Mouse (Mus musculus): ENCODE data around the gene Fam126b. TPM values are rescaled to one million over a fixed set of nuclear protein-coding genes. Genes with fewer than 3 reads are reported as not detected.
"Not testable (repeated sequence)": the region's sequence is repeated elsewhere in the genome, so short reads cannot be mapped to it uniquely, and the experiment has no call there.

Gene Fam126b
- polyA plus RNA-seq, 1 experiment = 0.76 TPM

DNA sequence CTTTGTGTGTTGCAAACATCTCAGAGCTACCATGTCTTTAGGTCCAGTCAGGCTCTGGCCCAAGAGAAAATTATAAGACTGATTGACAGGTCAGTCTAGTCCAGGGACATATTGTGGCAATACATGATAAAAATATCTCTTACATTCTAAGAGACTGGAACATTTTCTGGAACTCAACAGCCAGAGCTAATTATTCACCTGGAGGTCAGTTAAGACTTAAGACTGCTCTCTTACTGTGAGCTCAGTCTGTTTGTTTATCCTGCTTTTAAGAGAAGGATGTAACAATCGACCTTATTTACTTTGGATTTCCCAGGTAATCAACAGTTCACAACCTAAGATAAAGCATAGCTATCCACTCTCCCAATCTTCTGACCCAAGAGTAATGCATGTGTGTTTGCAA is 24.5 kb upstream of the Fam126b start:
- H3K79me3 ChIP-seq (ENCODE audit: low read depth) = no peaks in the 10 kb centered on the region
- no peak overlapping the region for H3K4me3 ChIP-seq (ENCODE audit: insufficient read depth, poor library complexity, severe bottlenecking)
- no peak overlapping the region for H3ac ChIP-seq (ENCODE audit: control insufficient read depth, insufficient read length, low read depth)
- H3K36me3 ChIP-seq (ENCODE audit: control insufficient read depth, insufficient read depth) = no peaks in the 10 kb centered on the region
- TF ChIP-seq FOSL1 (IDR thresholded peaks at IDR 0.05; ENCODE audit: insufficient read depth, low read length, poor library complexity, severe bottlenecking) (no peak), MYOD1 (IDR thresholded peaks at IDR 0.05; ENCODE audit: control insufficient read depth, insufficient read length, low read depth) (no peak), CEBPB (IDR thresholded peaks at IDR 0.05; ENCODE audit: low read depth) (no peak), CTCF (IDR thresholded peaks at IDR 0.05; ENCODE audit: control insufficient read depth, insufficient read depth, insufficient read length) (no peak), MYOG (IDR thresholded peaks at IDR 0.05; ENCODE audit: control insufficient read depth, extremely low read depth, insufficient read length) (no peak), MAX (IDR thresholded peaks at IDR 0.05) (no peak)
- H3K27me3 ChIP-seq (ENCODE audit: control insufficient read depth, insufficient read depth, insufficient read length) = no peaks in the 10 kb centered on the region
- H3K79me2 ChIP-seq (ENCODE audit: control insufficient read depth, insufficient read depth) = no peaks in the 10 kb centered on the region

DNA sequence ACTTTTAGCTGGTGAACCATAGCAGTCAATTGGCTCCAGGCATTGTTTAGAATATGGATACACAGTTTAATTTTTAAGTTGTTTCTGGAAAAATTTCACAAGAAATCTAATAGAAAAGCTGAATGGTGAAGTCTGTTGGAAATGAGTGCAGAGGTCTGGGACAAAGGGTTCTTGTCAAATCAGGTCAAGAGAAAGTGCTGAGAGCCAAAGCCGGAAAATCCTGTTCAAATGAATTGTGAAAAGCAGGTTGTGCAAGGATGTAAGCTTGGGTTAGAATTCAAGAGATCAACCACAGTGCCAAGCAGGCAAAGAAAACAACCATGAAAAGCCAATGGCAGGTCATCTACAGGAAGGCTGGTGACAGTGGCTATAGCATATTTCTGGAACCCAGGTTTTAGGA is 24.0 kb upstream of the Fam126b start:
- Histone ChIP-seq H3K4me3 (ENCODE audit: insufficient read depth, poor library complexity, severe bottlenecking) (no peak overlapping the region), H3K79me2 (ENCODE audit: control insufficient read depth, insufficient read depth) (no peaks in the 10 kb centered on the region), H3K27me3 (ENCODE audit: control insufficient read depth, insufficient read depth, insufficient read length) (no peaks in the 10 kb centered on the region), H3K36me3 (ENCODE audit: control insufficient read depth, insufficient read depth) (no peaks in the 10 kb centered on the region), H3ac (ENCODE audit: control insufficient read depth, insufficient read length, low read depth) (no peak overlapping the region), H3K79me3 (ENCODE audit: low read depth) (no peaks in the 10 kb centered on the region)
- no peak for TF ChIP-seq FOSL1 (IDR thresholded peaks at IDR 0.05; ENCODE audit: insufficient read depth, low read length, poor library complexity, severe bottlenecking)
- TF ChIP-seq USF1 (IDR thresholded peaks at IDR 0.05; ENCODE audit: low read depth) = no peak
- TF ChIP-seq CEBPB (IDR thresholded peaks at IDR 0.05; ENCODE audit: low read depth) = no peak
- TF ChIP-seq CTCF (IDR thresholded peaks at IDR 0.05; ENCODE audit: control insufficient read depth, insufficient read depth, insufficient read length) = no peak
- no peak for TF ChIP-seq MYOD1 (IDR thresholded peaks at IDR 0.05; ENCODE audit: control insufficient read depth, insufficient read length, low read depth)
- TF ChIP-seq MAX (IDR thresholded peaks at IDR 0.05) = no peak
- no peak for TF ChIP-seq MYOG (IDR thresholded peaks at IDR 0.05; ENCODE audit: control insufficient read depth, extremely low read depth, insufficient read length)

DNA sequence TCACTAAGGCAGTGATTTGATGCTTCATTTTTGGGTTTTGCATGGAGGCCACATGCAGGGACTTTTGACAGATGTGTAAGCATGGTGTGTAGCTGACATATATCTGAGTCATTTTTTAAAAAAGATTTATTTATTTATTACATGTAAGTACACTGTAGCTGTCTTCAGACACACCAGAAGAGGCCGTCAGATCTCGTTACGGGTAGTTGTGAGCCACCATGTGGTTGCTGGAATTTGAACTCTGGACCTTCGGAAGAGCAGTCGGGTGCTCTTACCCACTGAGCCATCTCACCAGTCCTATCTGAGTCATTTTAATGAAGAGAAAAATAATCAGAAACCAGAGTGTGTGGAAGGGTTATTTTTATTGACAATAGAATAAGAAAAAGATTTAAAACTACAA is 23.5 kb upstream of the Fam126b start:
- not testable (repeated sequence) for H3K36me3 ChIP-seq (ENCODE audit: control insufficient read depth, insufficient read depth); H3K4me3 ChIP-seq (ENCODE audit: insufficient read depth, poor library complexity, severe bottlenecking); H3K79me2 ChIP-seq (ENCODE audit: control insufficient read depth, insufficient read depth); H3ac ChIP-seq (ENCODE audit: control insufficient read depth, insufficient read length, low read depth); H3K27me3 ChIP-seq (ENCODE audit: control insufficient read depth, insufficient read depth, insufficient read length); H3K79me3 ChIP-seq (ENCODE audit: low read depth)
- peak; percentile 17 for TF ChIP-seq MYOD1 (IDR thresholded peaks at IDR 0.05; ENCODE audit: control insufficient read depth, insufficient read length, low read depth)

DNA sequence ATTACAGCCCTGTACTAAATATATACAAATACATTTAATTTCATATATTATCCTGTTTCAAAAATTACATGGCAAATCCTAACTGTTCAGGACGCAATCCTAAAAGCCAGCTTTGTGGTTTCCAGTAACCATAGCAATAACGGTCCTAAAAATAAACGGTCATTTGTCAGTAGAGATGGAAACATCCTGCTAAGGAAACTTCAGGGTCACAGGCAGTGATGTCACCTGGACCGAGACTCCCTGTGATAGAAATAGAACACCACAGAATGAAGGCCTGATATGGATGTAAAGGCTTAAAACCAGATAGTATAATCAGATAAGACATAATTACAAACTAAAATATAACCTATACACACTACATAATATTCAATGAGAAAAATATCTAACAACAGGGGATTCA is 17.6 kb upstream of the Fam126b start:
- Histone ChIP-seq H3ac (ENCODE audit: control insufficient read depth, insufficient read length, low read depth) (no peak overlapping the region), H3K4me3 (ENCODE audit: insufficient read depth, poor library complexity, severe bottlenecking) (no peak overlapping the region), H3K79me2 (ENCODE audit: control insufficient read depth, insufficient read depth) (no peaks in the 10 kb centered on the region), H3K79me3 (ENCODE audit: low read depth) (no peaks in the 10 kb centered on the region), H3K36me3 (ENCODE audit: control insufficient read depth, insufficient read depth) (no peaks in the 10 kb centered on the region), H3K27me3 (ENCODE audit: control insufficient read depth, insufficient read depth, insufficient read length) (no peaks in the 10 kb centered on the region)
- TF ChIP-seq MYOG (IDR thresholded peaks at IDR 0.05; ENCODE audit: control insufficient read depth, extremely low read depth, insufficient read length) (no peak), CEBPB (IDR thresholded peaks at IDR 0.05; ENCODE audit: low read depth) (no peak), FOSL1 (IDR thresholded peaks at IDR 0.05; ENCODE audit: insufficient read depth, low read length, poor library complexity, severe bottlenecking) (no peak), CTCF (IDR thresholded peaks at IDR 0.05; ENCODE audit: control insufficient read depth, insufficient read depth, insufficient read length) (no peak), MYOD1 (IDR thresholded peaks at IDR 0.05; ENCODE audit: control insufficient read depth, insufficient read length, low read depth) (no peak), USF1 (IDR thresholded peaks at IDR 0.05; ENCODE audit: low read depth) (no peak), MAX (IDR thresholded peaks at IDR 0.05) (no peak)

DNA sequence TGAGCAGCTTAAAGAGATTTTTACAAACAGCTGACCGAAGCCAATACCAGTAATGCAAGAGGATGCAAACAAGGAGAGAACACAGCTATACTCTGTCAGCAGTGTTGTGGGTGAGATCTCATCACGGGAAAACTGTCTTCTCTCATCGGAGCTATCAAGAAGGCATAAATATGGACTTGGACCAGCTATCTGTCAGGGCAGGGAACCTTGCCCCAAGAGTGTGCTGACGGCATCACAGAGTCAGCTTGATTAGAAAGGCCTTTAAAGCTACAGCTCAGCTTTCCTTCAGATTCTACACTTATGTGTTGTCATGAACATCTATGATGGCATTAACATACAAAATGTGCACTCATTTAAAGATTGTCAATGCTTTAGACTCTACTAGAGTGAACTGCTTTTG is 16.6 kb upstream of the Fam126b start:
- no peak overlapping the region for H3ac ChIP-seq (ENCODE audit: control insufficient read depth, insufficient read length, low read depth)
- H3K79me3 ChIP-seq (ENCODE audit: low read depth) = no peaks in the 10 kb centered on the region
- H3K36me3 ChIP-seq (ENCODE audit: control insufficient read depth, insufficient read depth) = no peaks in the 10 kb centered on the region
- H3K4me3 ChIP-seq (ENCODE audit: insufficient read depth, poor library complexity, severe bottlenecking) = no peak overlapping the region
- no peak for TF ChIP-seq MAX (IDR thresholded peaks at IDR 0.05)
- TF ChIP-seq MYOD1 (IDR thresholded peaks at IDR 0.05; ENCODE audit: control insufficient read depth, insufficient read length, low read depth) = no peak
- no peak for TF ChIP-seq MYOG (IDR thresholded peaks at IDR 0.05; ENCODE audit: control insufficient read depth, extremely low read depth, insufficient read length)
- no peaks in the 10 kb centered on the region for H3K27me3 ChIP-seq (ENCODE audit: control insufficient read depth, insufficient read depth, insufficient read length)
- no peaks in the 10 kb centered on the region for H3K79me2 ChIP-seq (ENCODE audit: control insufficient read depth, insufficient read depth)

- Histone ChIP-seq H3K27me3 (ENCODE audit: control insufficient read depth, insufficient read depth, insufficient read length) (no peaks in the 10 kb centered on the region), H3K79me2 (ENCODE audit: control insufficient read depth, insufficient read depth) (peaks cover 81% of the 10 kb centered on the region), H3K4me3 (ENCODE audit: insufficient read depth, poor library complexity, severe bottlenecking) (no peak overlapping the region), H3ac (ENCODE audit: control insufficient read depth, insufficient read length, low read depth) (no peak overlapping the region), H3K79me3 (ENCODE audit: low read depth) (peaks cover 43% of the 10 kb centered on the region), H3K36me3 (ENCODE audit: control insufficient read depth, insufficient read depth) (peaks cover 12% of the 10 kb centered on the region)
- TF ChIP-seq USF1 (IDR thresholded peaks at IDR 0.05; ENCODE audit: low read depth) (no peak), MYOG (IDR thresholded peaks at IDR 0.05; ENCODE audit: control insufficient read depth, extremely low read depth, insufficient read length) (no peak), MAX (IDR thresholded peaks at IDR 0.05) (no peak), CTCF (IDR thresholded peaks at IDR 0.05; ENCODE audit: control insufficient read depth, insufficient read depth, insufficient read length) (no peak), FOSL1 (IDR thresholded peaks at IDR 0.05; ENCODE audit: insufficient read depth, low read length, poor library complexity, severe bottlenecking) (no peak), MYOD1 (IDR thresholded peaks at IDR 0.05; ENCODE audit: control insufficient read depth, insufficient read length, low read depth) (no peak), CEBPB (IDR thresholded peaks at IDR 0.05; ENCODE audit: low read depth) (no peak)
Measured at GRCm38 (mm10) chr1:58587491-58587890, 1.4 kb upstream of the Fam126b start.
